Mouse (Mus musculus): Measurements from ENCODE around the gene Tubb3. TPM values are rescaled to one million over a fixed set of nuclear protein-coding genes. Genes with fewer than 3 reads are reported as not detected.
A peak's percentile ranks its signal among the peaks of the same experiment; 100 is the strongest.
"Not testable (repeated sequence)": the region's sequence is repeated elsewhere in the genome, so short reads cannot be mapped to it uniquely, and the experiment has no call there.

Tubb3 gene
- total RNA-seq, 1 experiment from 2014 or later: 0.89 TPM

DNA sequence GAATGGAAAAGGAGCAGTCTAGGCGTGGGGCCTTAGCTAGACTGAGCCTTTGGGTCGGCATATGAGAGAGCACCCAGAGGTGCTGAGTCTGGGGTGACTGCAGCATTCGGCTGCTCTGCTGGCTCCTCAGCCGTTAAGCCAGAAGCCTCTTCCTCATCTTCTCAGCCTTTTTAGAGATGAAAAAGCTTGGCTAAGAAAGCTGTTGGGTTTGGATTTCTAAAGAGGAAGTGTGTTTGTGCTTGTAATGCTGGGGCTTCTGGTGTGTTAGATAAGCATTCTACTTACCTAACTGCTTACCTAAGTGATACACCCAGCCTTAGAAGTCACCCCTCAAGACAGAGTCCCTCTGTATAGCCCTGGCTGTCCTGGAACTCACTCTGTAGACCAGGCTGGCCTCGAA, 39.6 kb downstream of the Tubb3 start:
- ATAC-seq (replicated peaks in 1 of 2; ENCODE audit: insufficient read depth in 1 of 2, low FRiP score in 2 of 2, low TSS enrichment in 1 of 2, low read depth in 1 of 2, poor library complexity in 2 of 2, severe bottlenecking in 2 of 2): peak; percentile 73 to 77

DNA sequence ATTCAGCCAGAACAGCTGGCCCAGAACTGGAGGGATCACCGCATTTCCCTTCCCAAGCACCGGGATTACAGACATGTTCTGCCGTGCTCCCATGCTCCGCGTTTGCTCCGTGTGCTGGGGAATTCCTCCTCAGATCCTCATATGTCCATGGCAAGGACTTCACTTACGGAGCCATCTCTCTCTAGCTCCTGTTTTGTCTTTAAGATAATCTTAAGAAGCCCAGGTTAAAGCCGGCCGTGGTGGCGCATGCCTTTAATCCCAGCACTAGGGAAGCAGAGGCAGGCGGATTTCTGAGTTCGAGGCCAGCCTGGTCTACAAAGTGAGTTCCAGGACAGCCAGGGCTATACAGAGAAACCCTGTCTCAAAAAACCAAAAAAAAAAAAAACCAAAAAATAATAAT, 40.5 kb downstream of the Tubb3 start:
- not testable (repeated sequence) for ATAC-seq (replicated peaks in 1 of 2; ENCODE audit: insufficient read depth in 1 of 2, low FRiP score in 2 of 2, low TSS enrichment in 1 of 2, low read depth in 1 of 2, poor library complexity in 2 of 2, severe bottlenecking in 2 of 2)

DNA sequence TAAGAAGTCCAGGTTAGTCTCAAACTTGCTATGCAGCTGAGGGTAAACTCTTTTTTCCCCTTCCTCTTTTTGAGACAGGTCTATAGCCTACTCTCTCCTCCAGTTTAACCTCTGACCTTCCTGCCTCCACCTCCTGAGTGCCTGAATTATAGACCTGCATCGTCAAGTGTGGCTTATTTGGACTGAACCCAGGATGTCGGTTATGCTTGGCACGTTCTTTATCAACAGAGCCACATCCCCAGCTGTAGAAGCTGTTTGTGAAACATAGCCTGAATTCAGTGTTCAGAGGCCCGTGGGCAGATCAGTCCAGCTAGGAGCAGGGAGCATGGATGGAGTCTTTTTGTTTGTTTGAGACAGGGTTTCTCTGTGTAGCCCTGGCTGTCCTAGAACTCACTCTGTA, 40.9 kb downstream of the Tubb3 start:
- peak; percentile 60 to 66 for ATAC-seq (replicated peaks in 1 of 2; ENCODE audit: insufficient read depth in 1 of 2, low FRiP score in 2 of 2, low TSS enrichment in 1 of 2, low read depth in 1 of 2, poor library complexity in 2 of 2, severe bottlenecking in 2 of 2)

DNA sequence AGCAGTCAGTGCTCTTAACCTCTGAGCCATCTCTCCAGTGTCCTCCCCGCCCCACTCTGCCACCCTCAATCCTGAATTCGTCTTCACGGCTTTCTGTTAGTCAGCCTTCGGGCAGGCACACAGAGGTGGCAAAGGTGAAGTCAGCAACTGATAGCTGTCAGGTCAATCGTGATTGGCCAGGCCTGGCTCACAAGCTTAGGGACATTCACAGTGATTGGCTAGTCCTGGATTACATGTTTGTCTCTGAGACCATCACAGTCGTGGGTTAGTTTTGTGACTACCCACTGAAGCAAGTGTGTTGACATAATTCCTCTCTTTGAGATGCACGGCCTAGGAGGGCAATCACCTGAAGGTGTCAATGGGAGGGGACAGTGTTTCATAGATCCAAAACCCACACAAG, 42.1 kb downstream of the Tubb3 start:
- no peak for ATAC-seq (replicated peaks in 1 of 2; ENCODE audit: insufficient read depth in 1 of 2, low FRiP score in 2 of 2, low TSS enrichment in 1 of 2, low read depth in 1 of 2, poor library complexity in 2 of 2, severe bottlenecking in 2 of 2)

DNA sequence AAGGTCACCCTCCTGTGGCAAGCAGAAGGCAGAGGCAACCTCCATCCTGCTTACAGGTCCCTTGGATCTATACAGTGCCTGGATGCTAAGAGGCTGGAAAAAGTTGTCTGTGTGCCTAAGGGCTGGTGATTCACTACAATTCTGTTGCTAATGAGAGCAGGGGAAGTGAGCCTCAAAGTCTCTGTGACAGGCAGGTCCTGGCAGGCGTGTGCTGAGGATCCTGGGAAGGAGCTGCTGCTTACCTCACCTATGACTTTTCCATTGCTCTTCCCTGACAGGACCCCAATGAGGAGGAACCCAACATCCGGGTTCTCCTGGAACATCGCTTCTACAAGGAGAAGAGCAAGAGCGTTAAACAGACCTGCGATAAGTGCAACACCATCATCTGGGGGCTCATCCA, 42.7 kb downstream of the Tubb3 start:
- no peak for ATAC-seq (replicated peaks in 1 of 2; ENCODE audit: insufficient read depth in 1 of 2, low FRiP score in 2 of 2, low TSS enrichment in 1 of 2, low read depth in 1 of 2, poor library complexity in 2 of 2, severe bottlenecking in 2 of 2)

DNA sequence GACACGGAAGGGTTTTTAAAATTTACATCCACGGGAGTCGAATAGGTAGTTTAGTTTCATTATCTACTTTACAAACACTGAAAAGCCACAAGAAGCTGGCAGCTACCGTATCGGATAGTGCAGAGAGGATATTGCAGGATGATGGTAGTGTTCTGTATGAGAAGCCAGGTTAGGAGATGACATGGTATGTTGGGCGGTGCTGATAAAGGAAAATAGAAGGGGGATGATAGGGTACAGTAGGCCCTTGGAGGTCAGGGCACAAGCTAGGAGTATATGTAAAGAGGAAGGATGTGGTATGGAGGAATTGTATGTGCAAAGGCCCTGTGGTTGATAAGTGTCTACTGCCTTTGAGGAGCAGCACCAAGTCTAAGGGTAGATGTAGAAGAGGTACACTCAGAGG, 43.3 kb downstream of the Tubb3 start:
- ATAC-seq (replicated peaks in 1 of 2; ENCODE audit: insufficient read depth in 1 of 2, low FRiP score in 2 of 2, low TSS enrichment in 1 of 2, low read depth in 1 of 2, poor library complexity in 2 of 2, severe bottlenecking in 2 of 2): peak in 1 of 2 experiments; percentile 3; a peak in 1 of 4 replicates

DNA sequence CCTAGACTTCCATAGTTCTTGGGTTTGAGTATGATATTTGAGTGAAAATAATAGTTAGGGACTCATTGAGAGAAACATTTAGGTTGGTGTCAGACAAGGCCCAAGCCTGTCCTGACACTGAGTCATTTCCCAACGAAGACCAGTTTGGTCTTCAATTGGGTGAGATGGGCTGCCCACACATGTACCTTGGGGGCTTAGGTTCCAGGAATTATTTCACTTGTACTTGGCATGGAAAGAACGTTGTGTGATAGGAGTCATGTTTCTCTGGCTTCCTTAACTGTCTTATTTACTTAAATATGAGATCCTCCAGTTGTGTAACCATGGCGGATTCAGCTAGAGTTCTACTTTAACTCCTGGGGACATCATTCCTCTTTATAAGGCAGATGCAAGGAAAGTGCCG, 52.4 kb downstream of the Tubb3 start:
- ATAC-seq (replicated peaks in 1 of 2; ENCODE audit: insufficient read depth in 1 of 2, low FRiP score in 2 of 2, low TSS enrichment in 1 of 2, low read depth in 1 of 2, poor library complexity in 2 of 2, severe bottlenecking in 2 of 2): no peak

DNA sequence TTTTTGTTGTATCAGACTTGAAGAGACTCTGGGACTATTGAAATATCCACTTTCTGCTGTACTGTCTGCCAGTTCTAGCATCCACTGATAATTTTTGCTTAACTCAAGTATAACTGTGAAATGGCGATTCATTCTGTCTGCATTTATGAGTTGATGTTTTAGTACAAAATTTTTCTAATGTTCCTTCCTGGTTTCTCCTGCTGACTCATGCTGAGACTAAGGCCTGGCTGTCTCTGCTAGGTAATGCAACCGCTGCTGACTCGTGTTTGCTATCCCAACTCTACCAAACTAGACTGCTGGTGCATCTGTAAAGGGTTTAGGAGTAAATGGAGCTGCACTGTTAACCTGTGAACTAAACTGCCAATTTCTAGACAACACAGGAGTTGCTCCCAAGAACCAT, 56.3 kb downstream of the Tubb3 start:
- ATAC-seq (replicated peaks in 1 of 2; ENCODE audit: insufficient read depth in 1 of 2, low FRiP score in 2 of 2, low TSS enrichment in 1 of 2, low read depth in 1 of 2, poor library complexity in 2 of 2, severe bottlenecking in 2 of 2): no peak

Other genes starting within 250 kb of the Tubb3 start
- gene Dpep1, start 225.2 kb upstream of the Tubb3 start, total RNA-seq (2017): not detected in 2 replicates
- 18.1 and 52.8 TPM in 2 replicates for gene Chmp1a, start 198.7 kb upstream of the Tubb3 start, total RNA-seq (2017)
- 1.5 TPM in 1 of 2 replicates, not detected in the other for gene Spata33, start 198.6 kb upstream of the Tubb3 start, total RNA-seq (2017)
- 32.6 and 39.1 TPM in 2 replicates for gene Cdk10, start 186.6 kb upstream of the Tubb3 start, total RNA-seq (2017)
- 1.2 and 2.5 TPM in 2 replicates for gene Spata2l, start 175.2 kb upstream of the Tubb3 start, total RNA-seq (2017)
- gene Zfp276, start 157.2 kb upstream of the Tubb3 start, total RNA-seq (2017): 10.5 and 12.8 TPM in 2 replicates
- gene Vps9d1, start 157.1 kb upstream of the Tubb3 start, total RNA-seq (2017): 18.8 and 24.6 TPM in 2 replicates
- gene Fanca, start 92.8 kb upstream of the Tubb3 start, total RNA-seq (2017): 23.7 and 38.5 TPM in 2 replicates
- gene Spire2, start 78.7 kb upstream of the Tubb3 start, total RNA-seq (2017): 0.94 and 4.0 TPM in 2 replicates
- 126 and 245 TPM in 2 replicates for gene Tcf25, start 37.7 kb upstream of the Tubb3 start, total RNA-seq (2017)
- gene Mc1r, start 4.3 kb upstream of the Tubb3 start, total RNA-seq (2017): not detected in 2 replicates
- 63.8 and 85.3 TPM in 2 replicates for gene Def8, start 12.1 kb downstream of the Tubb3 start, total RNA-seq (2017)
- gene Afg3l1, start 66.5 kb downstream of the Tubb3 start, total RNA-seq (2017): 16.9 and 18.8 TPM in 2 replicates
- not detected in 2 replicates for gene Dbndd1, start 104.0 kb downstream of the Tubb3 start, total RNA-seq (2017)
- gene Gas8, start 107.4 kb downstream of the Tubb3 start, total RNA-seq (2017): 18.9 and 21.1 TPM in 2 replicates
- 2.2 and 3.9 TPM in 2 replicates for gene Rhou, start 242.5 kb downstream of the Tubb3 start, total RNA-seq (2017)

Measured in hematopoietic stem cell, adult 5-6 weeks (primary cell).